Mouse (Mus musculus): ENCODE data around the gene Ankrd13d.

GRCm38 (mm10) chr19:4315223-4315944 lies 32.4 kb upstream of the Ankrd13d start:
- TF ChIP-seq TAL1 (IDR thresholded peaks at IDR 0.05; ENCODE audit: low read length) (no peak), GATA1 (IDR thresholded peaks at IDR 0.05; ENCODE audit: low read length) (no peak)

Data from erythroblast, embryonic 14.5 days (primary cell).